Mouse (Mus musculus) spleen, postnatal 10 days (tissue): Measurements from ENCODE around the gene Kcna4.

Source experiments
- DNase-seq, 2 experiments: peaks; one replicate each; pipeline ENCODE4 v3.0.0; 2021 to 2022; ENCODE audit warnings: low spot score in 2 of 2

Gene Kcna4

GRCm38 (mm10) chr2:107289990-107290696, at the start of gene Kcna4:
Kcna4 (plus strand) TSS chr2:107290639.
- no peak for DNase-seq

GRCm38 (mm10) chr2:107258091-107258490, 32.3 kb upstream of the Kcna4 start:
- DNase-seq: no peak

GRCm38 (mm10) chr2:107266251-107266650, 24.2 kb upstream of the Kcna4 start:
- no peak for DNase-seq

GRCm38 (mm10) chr2:107270050-107270449, 20.4 kb upstream of the Kcna4 start:
- DNase-seq: no peak

GRCm38 (mm10) chr2:107290697-107291019, 219 bp downstream of the Kcna4 start:
- no peak for DNase-seq

GRCm38 (mm10) chr2:107291142-107291541, 703 bp downstream of the Kcna4 start:
- DNase-seq: no peak

DNA sequence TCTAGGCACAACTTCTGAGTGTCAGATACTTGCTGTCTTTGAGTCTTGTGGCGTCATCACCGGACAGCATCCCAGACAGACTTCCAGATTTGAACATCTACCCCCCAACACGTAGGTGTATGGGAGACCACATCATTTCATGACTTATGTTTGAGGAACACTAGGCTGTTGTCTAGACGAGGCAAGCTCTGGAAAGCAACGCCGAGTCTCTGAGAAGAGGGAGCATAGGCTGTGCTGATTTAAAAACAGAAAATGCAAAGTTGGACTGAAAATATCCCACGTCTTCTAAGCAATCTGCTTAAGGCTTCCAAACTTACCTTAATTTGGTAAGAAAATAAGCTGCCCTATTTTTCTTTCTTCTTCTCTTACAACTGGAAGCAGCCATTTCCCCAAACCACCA, 4.1 kb downstream of the Kcna4 start:
- DNase-seq: no peak

DNA sequence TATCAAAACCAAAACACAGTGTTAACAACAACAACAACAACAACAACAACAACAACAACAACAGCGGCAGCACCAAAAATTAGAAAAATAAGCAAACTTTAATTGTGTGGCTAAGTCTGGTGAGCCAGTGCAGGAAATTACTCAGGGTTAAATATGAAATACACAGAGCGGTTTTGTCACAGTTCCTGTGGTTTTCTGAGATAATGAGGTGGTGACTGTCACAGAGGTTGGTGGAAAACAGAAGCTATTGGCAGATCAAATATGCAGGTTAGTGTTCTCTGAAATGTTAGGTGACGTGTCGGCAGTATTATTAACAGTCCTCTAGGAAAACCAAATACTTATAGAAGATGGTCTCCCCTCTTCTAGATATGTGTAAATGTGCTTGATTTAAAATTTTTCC, 11.4 kb downstream of the Kcna4 start:
- no peak for DNase-seq

DNA sequence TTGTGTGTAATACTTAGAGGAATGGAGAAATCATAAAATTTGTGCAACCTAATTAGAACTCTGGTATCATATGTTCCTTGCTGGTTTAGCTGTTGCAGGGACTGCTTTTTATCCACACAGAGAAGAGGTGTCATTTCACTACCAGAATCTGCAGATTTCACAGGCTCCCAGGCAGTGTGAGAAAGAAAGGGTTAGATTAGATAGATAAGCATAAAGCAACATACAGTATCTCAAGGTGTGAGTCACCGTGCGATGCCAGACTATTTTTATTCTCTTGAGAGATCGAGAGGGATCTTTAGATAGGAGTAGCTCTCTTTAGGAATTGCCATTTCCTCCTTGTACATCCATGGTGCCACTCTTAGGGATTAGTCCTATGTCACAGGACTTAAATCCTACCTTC, 14.3 kb downstream of the Kcna4 start:
- no peak for DNase-seq

- DNase-seq: no peak
Observed at GRCm38 (mm10) chr2:107306077-107306476, 15.6 kb downstream of the Kcna4 start.

- no peak for DNase-seq
Observed at GRCm38 (mm10) chr2:107318636-107319035, 28.2 kb downstream of the Kcna4 start.

DNA sequence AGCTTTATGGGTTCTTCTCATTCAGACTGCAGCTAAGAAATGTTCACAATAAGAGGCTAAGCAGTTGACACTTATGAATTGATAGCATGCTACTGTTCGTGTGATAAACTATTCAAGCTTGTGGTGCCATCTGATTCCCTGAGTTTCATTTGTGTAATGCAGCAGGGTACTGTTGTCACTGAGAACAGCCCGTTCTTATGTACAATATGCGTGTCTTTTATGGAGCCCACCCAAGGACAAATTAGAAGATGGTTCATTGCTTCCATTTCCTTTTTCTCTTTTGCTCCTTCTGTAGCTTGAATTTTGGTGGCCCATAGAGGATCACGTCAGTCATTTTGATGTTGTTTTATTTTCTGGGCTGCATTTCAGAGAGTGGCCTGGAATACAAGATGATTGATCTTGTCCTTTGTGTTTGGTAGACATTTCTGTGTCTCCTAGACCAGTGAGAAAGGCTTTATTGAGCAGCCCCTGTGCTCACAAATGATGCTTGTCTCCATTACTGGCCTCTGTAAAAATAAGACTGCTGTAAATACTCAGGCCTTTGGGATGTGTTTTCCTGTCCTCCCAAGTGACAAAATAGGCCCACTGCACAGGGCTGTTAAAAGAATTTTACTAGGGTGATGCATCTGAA, 31.3 kb downstream of the Kcna4 start:
- no peak for DNase-seq

DNA sequence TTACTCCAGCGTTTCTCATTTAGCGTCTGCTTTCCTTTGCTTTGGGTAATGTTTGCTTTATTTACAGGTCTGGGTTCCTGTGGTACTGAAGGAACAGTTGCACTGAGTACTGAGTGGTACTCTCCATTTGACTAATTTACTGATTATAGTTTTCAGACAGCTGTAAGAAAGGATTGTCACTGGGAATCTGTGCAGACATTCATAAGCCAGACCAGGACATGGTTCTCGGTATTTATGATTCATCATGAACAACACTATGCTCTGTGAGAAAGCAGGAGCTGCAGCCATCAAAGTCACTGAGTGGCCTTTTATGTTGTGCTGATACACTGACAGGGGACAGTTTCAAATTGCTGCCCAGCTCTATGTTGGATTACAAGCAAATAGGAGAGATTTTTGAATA, 33.7 kb downstream of the Kcna4 start:
- DNase-seq: no peak

DNA sequence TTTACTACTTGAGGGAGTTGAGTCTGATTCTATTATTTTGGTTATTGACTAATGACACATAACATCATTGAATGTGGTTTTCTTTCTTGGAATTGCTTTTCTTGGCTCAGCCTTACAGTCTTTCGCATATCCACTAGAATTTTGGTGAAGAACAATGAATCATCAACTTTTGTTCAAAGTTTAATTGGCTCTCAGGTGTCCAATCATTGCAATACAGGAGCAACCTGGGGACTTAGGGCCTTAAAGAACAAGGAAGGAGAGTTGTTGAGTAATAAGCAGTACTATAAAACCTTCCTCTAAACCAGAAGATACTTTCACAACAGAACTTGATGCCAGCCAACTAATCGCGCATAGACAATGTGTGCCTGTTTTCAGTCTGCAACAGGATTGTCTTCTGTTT, 36.8 kb downstream of the Kcna4 start:
- no peak for DNase-seq

- no peak for DNase-seq
Observed at GRCm38 (mm10) chr2:107341291-107341690, 50.9 kb downstream of the Kcna4 start.

GRCm38 (mm10) chr2:107344807-107345206, 54.4 kb downstream of the Kcna4 start:
- DNase-seq: no peak

DNA sequence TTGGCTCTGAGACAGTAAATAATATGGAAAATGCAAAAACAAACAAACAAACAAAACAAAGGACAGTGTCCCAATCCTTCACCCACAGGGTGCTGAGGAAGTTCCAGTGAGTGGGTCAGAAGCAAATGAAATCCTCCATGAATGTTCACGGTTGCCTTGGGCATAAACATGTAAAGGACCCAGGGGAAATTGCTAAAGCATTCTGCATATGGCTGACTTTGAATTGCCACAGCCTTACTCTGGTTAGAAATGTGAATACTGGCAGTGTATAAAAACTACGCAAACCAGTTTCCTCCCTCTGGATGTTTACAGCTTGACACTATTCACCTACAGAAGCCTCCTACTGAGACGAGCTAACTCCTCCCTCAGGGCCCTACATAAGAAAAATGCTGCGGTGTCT, 54.9 kb downstream of the Kcna4 start:
- DNase-seq: no peak
